Mouse (Mus musculus): ENCODE measurements around the gene Ypel3.
"Not testable (repeated sequence)": the region's sequence is repeated elsewhere in the genome, so short reads cannot be mapped to it uniquely, and the experiment has no call there.

Gene Ypel3

GRCm38 (mm10) chr7:126766201-126766600, 10.6 kb upstream of the Ypel3 start, which contains the start of gene Gdpd3:
Gene Gdpd3 (plus strand): TSS chr7:126766334.
- DNase-seq (ENCODE audit: low read depth, low spot score): no peak

DNA sequence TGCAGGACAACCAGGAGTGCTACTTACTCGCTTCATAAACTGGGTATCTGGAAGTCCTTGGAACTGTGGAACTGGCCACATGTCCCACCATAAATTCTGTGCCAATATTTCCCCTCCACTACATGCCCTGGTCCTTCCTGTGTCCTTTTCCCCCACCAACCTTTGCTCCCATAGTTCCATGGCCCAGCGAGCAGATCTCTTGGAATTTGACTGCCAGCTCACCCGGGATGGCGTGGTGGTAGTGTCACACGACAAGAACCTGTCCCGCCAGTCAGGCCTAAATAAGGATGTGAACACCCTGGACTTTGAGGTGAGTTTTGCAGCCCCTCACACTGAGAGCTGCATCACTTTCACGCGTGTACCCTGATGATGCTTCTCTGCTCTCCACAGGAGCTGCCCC, 9.8 kb upstream of the Ypel3 start:
- no peak for DNase-seq (ENCODE audit: low read depth, low spot score)

GRCm38 (mm10) chr7:126770784-126771183, 6.0 kb upstream of the Ypel3 start:
- DNase-seq (ENCODE audit: low read depth, low spot score): no peak

DNA sequence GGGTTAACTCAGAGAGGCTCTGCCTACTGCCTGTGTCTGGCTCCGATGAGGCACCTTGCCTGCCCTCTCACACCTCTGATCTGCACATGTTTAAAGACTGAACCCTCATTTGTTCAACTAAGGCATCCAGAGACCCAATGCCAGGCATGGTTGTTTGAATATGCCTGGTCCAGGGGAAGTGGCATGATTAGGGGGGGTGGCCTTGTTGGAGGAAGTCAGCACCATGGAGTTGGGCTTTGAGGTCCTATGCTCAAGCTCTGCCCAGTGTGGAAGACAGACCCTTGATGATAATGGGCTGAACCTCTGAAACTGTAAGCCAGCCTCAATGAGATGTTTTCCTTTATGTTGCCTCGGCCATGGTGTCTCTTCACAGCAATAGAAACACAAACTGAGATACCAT, 3.4 kb upstream of the Ypel3 start:
- DNase-seq (ENCODE audit: low read depth, low spot score): no peak

DNA sequence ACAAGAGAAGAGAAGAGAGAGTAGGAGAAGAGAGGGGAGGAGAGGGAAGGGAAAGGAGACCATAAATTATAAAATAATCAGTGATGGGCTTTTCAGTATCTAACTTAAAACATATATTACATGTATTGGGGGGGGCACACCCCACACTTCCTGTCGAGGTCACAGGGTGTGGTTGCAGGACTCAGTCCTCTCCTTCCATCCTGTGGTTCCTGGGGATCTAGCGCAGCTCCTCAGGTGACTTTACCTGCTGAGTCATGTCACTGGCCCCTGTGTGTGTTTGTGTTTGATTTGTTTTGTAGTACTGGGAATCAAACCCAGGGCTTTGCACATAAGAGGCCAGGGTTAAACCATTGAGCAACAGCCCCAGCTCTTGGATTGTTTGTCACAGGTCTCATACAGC, 2.3 kb upstream of the Ypel3 start:
- DNase-seq (ENCODE audit: low read depth, low spot score): no peak

GRCm38 (mm10) chr7:126775185-126775977, 1.4 kb upstream of the Ypel3 start:
- DNase-seq (ENCODE audit: low read depth, low spot score): no peak

GRCm38 (mm10) chr7:126775978-126776234, 849 bp upstream of the Ypel3 start:
- DNase-seq (ENCODE audit: low read depth, low spot score): no peak

DNA sequence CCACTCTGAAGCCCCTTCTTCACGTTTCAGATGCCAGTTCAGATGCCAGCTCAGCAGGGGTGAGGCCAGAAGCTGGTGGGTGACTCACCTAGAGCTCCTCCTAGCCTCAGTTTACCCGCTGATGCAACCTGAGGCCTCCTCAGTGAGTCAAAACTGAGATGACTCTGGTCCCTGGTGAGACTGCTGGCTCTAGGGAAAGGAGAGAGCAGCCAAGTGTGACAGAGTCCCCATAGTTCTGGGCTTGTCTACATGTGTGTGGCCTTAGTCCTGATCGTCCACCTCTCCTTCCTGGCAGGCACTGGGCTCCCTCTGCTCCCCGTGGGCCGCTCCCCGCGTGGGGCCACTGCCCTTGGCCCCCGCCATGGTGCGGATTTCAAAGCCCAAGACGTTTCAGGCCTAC, 721 bp downstream of the Ypel3 start:
- no peak for DNase-seq (ENCODE audit: low read depth, low spot score)

DNA sequence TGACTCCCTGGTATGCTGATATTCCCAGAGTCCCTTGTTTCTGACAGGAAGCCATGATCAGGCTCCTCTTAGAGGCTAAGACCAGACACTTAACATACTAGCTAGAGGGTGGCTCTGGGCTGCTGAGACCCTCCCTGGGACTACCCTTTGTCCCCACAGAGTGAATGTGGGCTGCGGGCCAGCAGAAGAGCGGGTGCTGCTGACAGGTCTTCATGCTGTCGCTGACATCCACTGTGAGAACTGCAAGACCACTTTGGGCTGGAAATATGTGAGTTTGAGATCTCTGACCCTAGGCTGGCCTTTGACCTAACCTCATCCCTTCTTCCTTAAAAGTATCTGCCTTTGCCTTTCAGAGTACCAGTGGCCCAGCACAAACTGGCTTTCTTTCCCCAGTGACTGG, 1.4 kb downstream of the Ypel3 start:
- DNase-seq (ENCODE audit: low read depth, low spot score): no peak

DNA sequence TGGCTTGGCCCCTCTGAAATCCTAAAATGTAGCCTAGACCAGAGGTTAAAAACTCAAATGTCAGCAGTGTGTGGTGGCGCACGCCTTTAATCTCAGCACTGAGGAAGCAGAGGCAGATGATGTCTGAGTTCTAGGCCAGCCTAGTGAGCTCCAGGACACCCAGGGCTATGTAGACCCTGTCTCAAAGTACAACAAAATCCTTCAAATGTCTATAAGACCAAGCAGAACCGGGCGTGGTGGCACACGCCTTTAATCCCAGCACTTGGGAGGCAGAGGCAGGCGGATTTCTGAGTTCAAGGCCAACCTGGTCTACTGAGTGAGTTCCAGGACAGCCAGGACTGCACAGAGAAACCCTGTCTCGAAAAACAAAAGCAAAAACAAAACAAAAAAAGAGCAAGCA, 2.3 kb downstream of the Ypel3 start:
- not testable (repeated sequence) for DNase-seq (ENCODE audit: low read depth, low spot score)

DNA sequence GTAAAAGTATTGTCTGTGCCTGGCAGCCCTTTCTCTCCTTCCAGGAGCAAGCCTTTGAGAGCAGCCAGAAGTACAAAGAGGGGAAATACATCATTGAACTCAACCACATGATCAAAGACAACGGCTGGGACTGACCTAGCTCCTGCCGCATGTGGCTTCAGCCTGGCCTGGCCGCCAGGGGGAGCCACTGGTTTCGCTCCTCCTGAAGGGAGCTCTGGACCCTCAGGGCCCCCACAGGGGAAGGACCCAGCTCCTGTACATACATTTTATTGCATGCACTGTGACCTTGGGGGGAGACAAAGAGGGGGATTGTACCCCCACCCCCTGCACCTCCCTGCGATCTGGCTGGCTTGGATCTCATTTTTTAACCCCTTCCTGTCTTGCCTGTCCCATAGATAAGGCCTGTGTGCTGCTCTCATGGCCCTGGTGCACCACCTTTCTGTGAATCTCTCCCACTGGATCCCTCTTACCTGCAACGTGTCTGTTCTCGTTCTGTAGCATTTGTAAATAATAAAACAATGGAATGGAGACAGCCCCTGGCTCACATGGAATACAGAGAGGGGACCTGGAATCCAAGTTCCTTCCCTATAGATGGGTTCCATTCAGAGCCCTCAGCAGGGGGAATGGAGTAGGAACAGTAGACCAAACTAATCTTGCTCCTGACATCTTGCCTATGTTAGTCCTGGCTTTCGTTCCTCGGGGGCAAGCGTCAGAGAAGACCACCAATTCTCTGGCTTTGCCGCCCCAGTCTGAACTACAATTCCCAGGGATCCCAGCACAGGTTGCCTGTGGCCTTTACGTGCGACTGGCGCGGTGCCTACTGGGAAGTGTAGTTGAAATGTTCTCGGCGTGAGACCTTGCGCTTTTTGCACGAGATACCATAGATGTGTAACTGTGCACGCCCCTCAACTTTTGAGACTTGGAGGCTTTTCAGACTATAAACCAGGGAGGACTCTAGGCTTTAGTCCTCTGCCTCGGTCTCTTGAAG, 3.5 kb downstream of the Ypel3 start:
- peak; percentile 89 for DNase-seq (ENCODE audit: low read depth, low spot score)

DNA sequence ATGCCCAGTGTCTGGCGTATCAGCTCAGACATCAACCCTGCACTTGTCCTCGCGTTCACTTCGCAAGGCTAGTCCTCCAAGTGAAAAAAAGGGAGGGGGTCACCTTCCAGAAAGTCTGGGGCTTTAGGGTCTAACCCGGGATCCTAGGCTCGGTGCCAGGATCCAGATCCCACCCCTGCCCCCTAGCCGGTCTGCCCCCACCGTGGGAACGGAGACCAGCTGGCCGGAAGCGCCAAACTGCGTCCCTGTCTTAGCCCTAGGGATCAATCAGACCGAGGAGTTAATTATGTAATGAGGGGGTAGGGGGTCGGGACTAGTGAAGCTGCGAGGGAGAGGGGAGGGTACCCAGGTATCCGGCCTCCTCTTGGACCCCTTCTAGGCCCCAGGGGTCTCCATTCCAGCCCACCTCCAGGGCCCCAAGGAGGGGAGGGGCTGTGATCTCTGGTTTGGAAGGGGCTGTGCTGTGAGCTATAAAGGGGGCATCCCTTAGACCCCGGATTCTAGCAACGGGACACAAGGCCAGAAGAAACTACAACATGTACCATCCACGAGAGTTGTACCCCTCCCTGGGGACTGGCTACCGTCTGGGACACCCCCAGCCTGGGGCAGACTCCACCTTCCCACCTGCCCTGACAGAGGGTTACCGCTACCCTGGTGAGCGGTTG, 4.3 kb downstream of the Ypel3 start, which contains the start of gene Tbx6:
Tbx6 (plus strand) TSS at position 513 of the 665 bp plus-strand sequence.
- no peak for DNase-seq (ENCODE audit: low read depth, low spot score)

DNA sequence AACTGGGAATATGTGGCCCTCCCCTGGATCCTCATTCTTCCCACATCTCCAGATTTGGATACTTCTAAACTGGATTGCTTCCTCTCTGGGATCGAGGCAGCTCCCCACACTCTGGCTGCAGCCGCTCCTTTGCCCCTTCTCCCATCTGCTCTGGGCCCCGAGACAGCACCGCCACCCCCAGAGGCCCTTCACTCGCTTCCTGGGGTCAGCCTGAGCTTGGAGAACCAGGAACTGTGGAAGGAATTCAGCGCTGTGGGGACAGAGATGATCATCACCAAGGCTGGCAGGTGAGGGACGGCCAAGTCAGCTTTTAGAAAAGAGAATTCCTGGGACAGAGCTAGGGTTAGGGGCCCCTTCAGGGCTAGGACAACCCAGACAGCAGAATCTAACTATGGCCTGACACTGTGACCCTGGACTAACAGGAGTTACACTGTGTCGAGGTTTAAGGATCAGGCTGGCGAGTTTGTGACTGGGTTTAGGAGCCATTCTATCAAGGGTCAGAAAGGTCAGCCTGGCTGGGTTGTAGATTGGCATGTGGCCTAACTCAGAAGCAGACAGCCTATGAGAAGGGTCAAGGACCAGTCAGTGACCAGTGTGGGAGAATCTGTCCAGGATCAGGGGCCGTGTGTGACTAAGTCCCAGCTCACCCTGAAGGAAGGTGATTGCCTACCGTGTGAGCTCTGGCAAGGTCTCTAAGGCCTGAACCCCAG, 5.1 kb downstream of the Ypel3 start:
- no peak for DNase-seq (ENCODE audit: low read depth, low spot score)

DNA sequence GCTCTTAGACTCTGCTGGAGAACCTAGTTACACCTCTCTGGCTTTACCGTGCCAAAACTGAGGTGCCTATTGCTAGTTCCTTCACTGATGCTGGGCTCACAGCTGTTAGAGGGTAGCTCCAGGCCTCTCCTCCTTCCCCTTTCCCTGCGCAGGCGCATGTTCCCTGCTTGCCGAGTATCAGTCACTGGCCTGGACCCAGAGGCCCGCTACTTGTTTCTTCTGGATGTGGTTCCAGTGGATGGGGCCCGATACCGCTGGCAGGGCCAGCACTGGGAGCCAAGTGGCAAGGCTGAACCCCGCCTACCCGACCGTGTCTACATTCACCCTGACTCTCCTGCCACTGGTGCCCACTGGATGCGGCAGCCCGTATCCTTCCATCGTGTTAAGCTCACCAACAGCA, 5.9 kb downstream of the Ypel3 start:
- no peak for DNase-seq (ENCODE audit: low read depth, low spot score)

DNA sequence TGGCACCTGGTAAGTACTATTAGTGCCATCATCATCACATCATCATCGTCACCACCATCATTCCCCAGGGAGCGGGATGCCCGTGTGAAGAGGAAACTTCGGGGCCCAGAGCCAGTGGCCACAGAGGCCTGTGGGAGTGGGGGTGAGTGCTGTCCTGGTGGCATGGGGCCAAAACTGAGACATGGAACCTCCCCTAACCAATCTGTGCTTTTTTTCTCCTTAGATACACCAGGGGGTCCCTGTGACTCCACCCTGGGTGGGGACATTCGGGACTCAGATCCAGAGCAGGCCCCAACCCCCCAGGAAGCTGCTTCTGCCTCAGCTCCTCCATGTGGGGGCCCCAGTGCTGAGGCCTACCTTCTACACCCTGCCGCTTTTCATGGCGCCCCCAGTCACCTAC, 7.7 kb downstream of the Ypel3 start:
- DNase-seq (ENCODE audit: low read depth, low spot score): no peak

- no peak for DNase-seq (ENCODE audit: low read depth, low spot score)
Observed at GRCm38 (mm10) chr7:126785056-126785455, 8.3 kb downstream of the Ypel3 start.

GRCm38 (mm10) chr7:126786142-126786541, 9.4 kb downstream of the Ypel3 start:
- DNase-seq (ENCODE audit: low read depth, low spot score): no peak

DNA sequence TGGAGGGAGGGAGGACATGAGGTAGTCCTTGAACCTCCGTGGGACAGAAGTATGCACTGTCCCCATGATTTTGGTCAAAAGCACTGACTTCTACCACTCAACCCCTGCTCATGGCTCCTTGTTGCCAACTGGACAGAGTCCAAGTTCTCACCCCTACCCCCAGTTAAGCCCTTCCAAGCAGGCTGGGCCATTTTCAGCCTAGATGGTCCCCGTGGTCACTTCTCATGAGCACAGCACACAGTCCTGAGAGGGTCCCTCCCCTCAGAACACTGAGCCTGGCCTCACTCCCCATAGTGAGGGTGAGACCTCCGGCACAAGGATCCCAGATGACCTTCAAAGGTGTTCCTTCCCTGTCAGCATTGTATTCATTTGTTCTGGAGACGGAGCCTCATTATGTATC, 12.4 kb downstream of the Ypel3 start:
- no peak for DNase-seq (ENCODE audit: low read depth, low spot score)

DNA sequence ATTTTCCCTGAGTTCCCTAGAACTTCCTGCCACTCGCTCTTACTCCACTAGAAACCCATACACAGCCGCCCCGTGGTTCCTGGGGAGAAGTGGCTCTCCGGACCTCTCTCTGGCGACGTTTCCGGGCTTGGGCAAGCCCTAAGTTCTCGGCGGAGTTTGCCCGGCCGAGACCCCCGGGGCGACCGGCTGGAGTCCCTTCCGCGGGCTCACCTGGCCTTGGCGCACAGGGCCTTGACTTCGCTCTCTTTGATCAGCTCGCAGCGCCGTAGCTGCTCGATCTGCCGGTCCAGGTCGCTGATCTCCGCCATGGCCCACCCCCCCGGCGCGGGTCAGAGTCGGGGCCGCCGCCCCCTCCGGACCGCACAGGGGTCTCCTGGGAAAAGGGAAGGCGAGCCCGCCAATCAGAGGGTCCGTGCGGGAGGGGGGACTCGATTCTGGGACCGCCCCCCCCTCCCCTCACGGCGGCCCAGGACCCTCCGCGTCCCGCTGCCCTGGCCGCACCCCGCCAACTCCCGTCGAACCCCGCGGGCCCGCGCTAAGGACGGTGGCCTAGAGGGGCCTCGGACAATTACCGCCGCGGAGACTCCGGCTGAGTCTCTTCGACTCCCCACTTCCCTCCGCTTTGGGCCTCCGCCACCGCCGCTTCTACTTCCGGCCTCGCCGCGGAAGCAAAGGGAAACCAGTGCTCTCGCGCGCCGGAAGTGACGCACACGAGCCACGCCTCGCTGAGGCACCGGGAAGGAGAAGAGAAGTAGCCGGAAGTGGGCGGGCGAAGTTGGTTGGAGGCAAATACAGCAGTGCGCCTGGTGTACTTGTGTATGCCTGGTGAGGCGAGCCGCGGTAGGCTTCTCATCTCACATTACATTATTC, 15.3 kb downstream of the Ypel3 start, which contains the start of gene Ppp4c:
Ppp4c (minus strand) TSS at position 646 of the 870 bp plus-strand sequence.
- DNase-seq (ENCODE audit: low read depth, low spot score): peak; percentile 97

- no peak for DNase-seq (ENCODE audit: low read depth, low spot score)
Observed at GRCm38 (mm10) chr7:126792721-126793443, 16.1 kb downstream of the Ypel3 start.

Measured in forelimb bud, embryonic 11.5 days (tissue).